Mouse (Mus musculus) stomach, postnatal 0 days (tissue): ENCODE measurements at regions not wholly inside any gene's neighbourhood (a gene's known extent, or its start where the extent isn't known, plus 50 kb on each side); places are given as distances from the start of the nearest gene placed in this dataset.

ENCODE experiments used
- CTCF ChIP-seq: IDR thresholded peaks from 2 replicates; pipeline ENCODE4 v1.5.1; 2016; ENCODE audit warnings: antibody characterized with exemption, low read depth, mild to moderate bottlenecking, moderate library complexity
- EP300 ChIP-seq: optimal IDR thresholded peaks from 2 replicates; pipeline ENCODE3; 2016; ENCODE audit warnings: antibody characterized with exemption

DNA sequence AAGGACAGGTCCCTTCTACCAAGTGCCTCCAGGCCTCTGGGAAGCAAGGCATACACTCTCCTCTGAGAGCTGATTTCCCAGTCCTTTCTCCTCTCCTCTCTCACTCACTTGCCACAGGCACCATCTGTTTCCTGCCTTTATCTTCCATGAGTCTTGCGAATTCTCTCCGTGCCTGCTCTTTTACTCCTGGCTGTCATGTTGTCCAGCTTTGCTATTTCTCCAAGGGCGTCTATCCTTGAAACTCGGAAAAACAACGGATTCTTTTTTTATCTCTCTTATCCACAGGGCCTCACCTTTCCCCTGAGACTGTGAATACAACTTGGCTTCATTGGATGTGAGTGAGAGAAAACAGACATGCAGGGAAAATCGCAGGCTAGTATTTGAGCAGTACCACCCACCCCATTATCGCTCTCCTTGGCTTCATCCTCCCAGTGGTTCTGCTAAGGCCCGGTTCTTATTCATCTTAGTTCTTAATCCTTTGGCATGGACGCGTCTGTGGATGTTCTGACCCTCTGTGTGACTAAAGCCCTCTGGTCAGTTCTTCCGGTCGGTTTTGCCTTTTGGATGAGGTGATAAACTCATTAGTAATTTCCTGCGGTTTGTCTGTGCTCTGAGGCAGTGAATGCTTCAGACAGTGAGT, 159.4 kb downstream of the Rap2a start:
- TF ChIP-seq EP300 (no peak), CTCF (no peak)
